In the genomic region with DNA sequence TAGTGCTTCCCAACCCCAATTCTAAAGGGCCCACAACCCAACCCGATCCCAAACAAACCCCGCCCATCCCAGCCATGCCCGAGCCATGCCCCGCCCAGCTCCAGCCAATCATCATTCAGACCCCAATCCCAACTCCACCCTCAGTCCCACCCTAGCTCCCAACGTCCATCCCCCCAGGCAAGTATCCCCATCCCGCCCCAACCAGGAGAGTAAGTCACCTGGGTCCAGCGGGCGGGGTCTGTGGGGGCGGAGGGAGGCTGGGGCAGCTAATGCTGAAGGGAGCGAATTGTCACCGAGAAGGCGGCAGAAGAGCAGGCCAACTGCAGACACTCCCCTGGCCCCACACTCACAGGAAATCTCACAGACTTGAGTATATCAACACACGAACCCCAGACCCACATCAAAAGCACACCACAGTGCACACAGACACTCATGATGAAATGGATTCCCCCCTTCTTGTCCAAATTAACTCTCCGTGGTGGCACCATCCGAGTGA, we compare ENCODE assay signal across 8 mouse cellular contexts. TPM values are rescaled to one million over a fixed set of nuclear protein-coding genes. Genes with fewer than 3 reads are reported as not detected.
A peak's percentile ranks its signal among the peaks of the same experiment; 100 is the strongest.
DNase-seq lines count a peak whose midpoint lies in the region; ATAC-seq and TF ChIP-seq lines count a peak whose summit lies in the region.

No protein-coding gene starts in this region.

- peaks cover 7% of the 10 kb centered on the region; the same call in 1 of the 2 replicates for H3K4me1 ChIP-seq in kidney, embryonic 14.5 days (ENCODE audit: control insufficient read depth, insufficient read depth, low read length)
- peaks cover 12% of the 10 kb centered on the region for H3K4me1 ChIP-seq in embryonic facial prominence, embryonic 10.5 days
- H3K4me1 ChIP-seq in intestine, postnatal 0 days (replicated peaks; ENCODE audit: control insufficient read depth, insufficient read depth, low read length): 0 out of 2 replicates have a peak, but pooled peaks cover 5% of the 10 kb centered on the region
- peaks cover 5% of the 10 kb centered on the region; the same call in 1 of the 2 replicates for H3K4me1 ChIP-seq in midbrain, embryonic 15.5 days

- no peaks in the 10 kb centered on the region for H3K9me3 ChIP-seq in kidney, embryonic 14.5 days (ENCODE audit: control insufficient read depth, low read length)
- H3K9me3 ChIP-seq in embryonic facial prominence, embryonic 10.5 days: no peaks in the 10 kb centered on the region
- no peaks in the 10 kb centered on the region for H3K9me3 ChIP-seq in intestine, postnatal 0 days (ENCODE audit: control insufficient read depth)
- no peaks in the 10 kb centered on the region for H3K9me3 ChIP-seq in midbrain, embryonic 15.5 days

- 9% methylated on average over 15 of the region's 15 CpGs for WGBS in kidney, embryonic 14.5 days
- WGBS in embryonic facial prominence, embryonic 10.5 days: 7% methylated on average over 15 of the region's 15 CpGs
- 12% methylated on average over 15 of the region's 15 CpGs for WGBS in intestine, postnatal 0 days
- WGBS in midbrain, embryonic 15.5 days: 11% methylated on average over 15 of the region's 15 CpGs

- H3K27ac ChIP-seq in kidney, embryonic 14.5 days (ENCODE audit: low read depth, low read length): no peak overlapping the region
- H3K27ac ChIP-seq in embryonic facial prominence, embryonic 10.5 days (replicated peaks): peak overlapping the region; percentile 14; the same call in 1 of the 2 replicates
- H3K27ac ChIP-seq in intestine, postnatal 0 days (ENCODE audit: low read depth, low read length): no peak overlapping the region
- no peak overlapping the region for H3K27ac ChIP-seq in midbrain, embryonic 15.5 days

- H3K4me2 ChIP-seq in kidney, embryonic 14.5 days (replicated peaks; ENCODE audit: low read depth, low read length): peak overlapping the region; percentile 37
- H3K4me2 ChIP-seq in intestine, postnatal 0 days (replicated peaks; ENCODE audit: low read depth): peak overlapping the region; percentile 47
- peak overlapping the region; percentile 30 for H3K4me2 ChIP-seq in midbrain, embryonic 15.5 days

- peak; percentile 58 for ATAC-seq in kidney, embryonic 14.5 days (ENCODE audit: low FRiP score, low TSS enrichment)
- peak; percentile 25; the same call in 1 of the 2 replicates for ATAC-seq in intestine, postnatal 0 days
- no peak for ATAC-seq in midbrain, embryonic 15.5 days (replicated peaks)

- no peaks in the 10 kb centered on the region for H3K27me3 ChIP-seq in kidney, embryonic 14.5 days (ENCODE audit: control insufficient read depth, insufficient read depth, low read length)
- H3K27me3 ChIP-seq in embryonic facial prominence, embryonic 10.5 days (replicated peaks; ENCODE audit: low read depth, poor library complexity, severe bottlenecking): no peaks in the 10 kb centered on the region; the same call in 1 of the 2 replicates
- no peaks in the 10 kb centered on the region for H3K27me3 ChIP-seq in intestine, postnatal 0 days (replicated peaks; ENCODE audit: control insufficient read depth, insufficient read depth, low read length)
- no peaks in the 10 kb centered on the region for H3K27me3 ChIP-seq in midbrain, embryonic 15.5 days (replicated peaks)

- H3K36me3 ChIP-seq in kidney, embryonic 14.5 days (ENCODE audit: control insufficient read depth, insufficient read depth, low read length): no peaks in the 10 kb centered on the region
- H3K36me3 ChIP-seq in embryonic facial prominence, embryonic 10.5 days (replicated peaks): no peaks in the 10 kb centered on the region
- no peaks in the 10 kb centered on the region for H3K36me3 ChIP-seq in intestine, postnatal 0 days (ENCODE audit: control insufficient read depth, insufficient read depth)
- H3K36me3 ChIP-seq in midbrain, embryonic 15.5 days (replicated peaks): no peaks in the 10 kb centered on the region

- no peak for DNase-seq in kidney, postnatal 36 days
- DNase-seq in embryonic facial prominence, embryonic 10.5 days (ENCODE audit: low spot score): peak; percentile 76
- no peak for DNase-seq in right cerebral cortex, adult 18-20 months
- no peak for DNase-seq in ovary, adult 18-20 months (ENCODE audit: low spot score)
- DNase-seq in cerebellum, adult 9-11 months: no peak

- peak overlapping the region; percentile 19 for H3K4me3 ChIP-seq in kidney, embryonic 14.5 days (ENCODE audit: low read length)
- peak overlapping the region; percentile 52 for H3K4me3 ChIP-seq in embryonic facial prominence, embryonic 10.5 days
- no peak overlapping the region for H3K4me3 ChIP-seq in intestine, postnatal 0 days (ENCODE audit: low read depth, low read length)
- 0 out of 2 replicates have a peak overlapping the region, but pooled peaks have one; percentile 8 for H3K4me3 ChIP-seq in midbrain, embryonic 15.5 days

- TF ChIP-seq CTCF in intestine, postnatal 0 days (IDR thresholded peaks at IDR 0.05; ENCODE audit: low read depth): no peak

- no peak overlapping the region for H3K9ac ChIP-seq in kidney, embryonic 14.5 days (ENCODE audit: low read depth, low read length)
- H3K9ac ChIP-seq in intestine, postnatal 0 days (ENCODE audit: low read depth, low read length): no peak overlapping the region
- no peak overlapping the region for H3K9ac ChIP-seq in midbrain, embryonic 15.5 days

RNA-seq across cellular contexts. Expression of gene Mgea5, which starts 12.5 kb away (rescaled TPM):
- 46.3 and 67.8 TPM in 2 replicates for polyA plus RNA-seq in kidney, embryonic 14.5 days (2014; fragmentation: Nextera tagmentation; extraction: Ambion mirVana)
- 61.3 and 62.3 TPM in 2 replicates for polyA plus RNA-seq in embryonic facial prominence, embryonic 10.5 days (2016; fragmentation: Nextera tagmentation; extraction: Ambion mirVana)
- 18.2 and 19.3 TPM in 2 replicates for polyA plus RNA-seq in intestine, postnatal 0 days (2015; fragmentation: Nextera tagmentation; extraction: Ambion mirVana)
- polyA plus RNA-seq in midbrain, embryonic 15.5 days (2015; fragmentation: Nextera tagmentation; extraction: Ambion mirVana): 91.4 TPM in 2 replicates

RNA-seq across cellular contexts. Expression of gene Kcnip2, which starts 19.8 kb away (rescaled TPM):
- 1.4 and 2.0 TPM in 2 replicates for polyA plus RNA-seq in kidney, embryonic 14.5 days (2014; fragmentation: Nextera tagmentation; extraction: Ambion mirVana)
- polyA plus RNA-seq in embryonic facial prominence, embryonic 10.5 days (2016; fragmentation: Nextera tagmentation; extraction: Ambion mirVana): 0.44 and 0.67 TPM in 2 replicates
- 3.6 and 4.7 TPM in 2 replicates for polyA plus RNA-seq in intestine, postnatal 0 days (2015; fragmentation: Nextera tagmentation; extraction: Ambion mirVana)
- polyA plus RNA-seq in midbrain, embryonic 15.5 days (2015; fragmentation: Nextera tagmentation; extraction: Ambion mirVana): 7.0 and 7.2 TPM in 2 replicates

RNA-seq across cellular contexts. Expression of gene Npm3, which starts 46.7 kb away (rescaled TPM):
- 21.4 and 111 TPM in 2 replicates for polyA plus RNA-seq in kidney, embryonic 14.5 days (2014; fragmentation: Nextera tagmentation; extraction: Ambion mirVana)
- 12.0 and 12.4 TPM in 2 replicates for polyA plus RNA-seq in embryonic facial prominence, embryonic 10.5 days (2016; fragmentation: Nextera tagmentation; extraction: Ambion mirVana)
- 8.5 and 9.0 TPM in 2 replicates for polyA plus RNA-seq in intestine, postnatal 0 days (2015; fragmentation: Nextera tagmentation; extraction: Ambion mirVana)
- 6.3 and 6.9 TPM in 2 replicates for polyA plus RNA-seq in midbrain, embryonic 15.5 days (2015; fragmentation: Nextera tagmentation; extraction: Ambion mirVana)

RNA-seq across cellular contexts. Expression of gene Fgf8, which starts 53.4 kb away (rescaled TPM):
- 25.1 and 29.3 TPM in 2 replicates for polyA plus RNA-seq in kidney, embryonic 14.5 days (2014; fragmentation: Nextera tagmentation; extraction: Ambion mirVana)
- polyA plus RNA-seq in embryonic facial prominence, embryonic 10.5 days (2016; fragmentation: Nextera tagmentation; extraction: Ambion mirVana): 36.9 and 43.2 TPM in 2 replicates
- polyA plus RNA-seq in intestine, postnatal 0 days (2015; fragmentation: Nextera tagmentation; extraction: Ambion mirVana): not detected in 2 replicates
- polyA plus RNA-seq in midbrain, embryonic 15.5 days (2015; fragmentation: Nextera tagmentation; extraction: Ambion mirVana): 0.91 and 1.2 TPM in 2 replicates
